Mouse (Mus musculus): Measurements from ENCODE around the gene Ccdc190. TPM values are rescaled to one million over a fixed set of nuclear protein-coding genes. Genes with fewer than 3 reads are reported as not detected.

The Ccdc190 gene
- polyA plus RNA-seq, 1 experiment from 2014 or later, result 0.74 TPM

GRCm38 (mm10) chr1:169977621-169978020, 49.2 kb downstream of the Ccdc190 start:
- no peak for ATAC-seq (ENCODE audit: low FRiP score, low read depth)
- no peaks in the 10 kb centered on the region for H3K36me3 ChIP-seq
- no peaks in the 10 kb centered on the region for H3K4me1 ChIP-seq
- no peak overlapping the region for H3K9ac ChIP-seq
- H3K27me3 ChIP-seq (replicated peaks), result no peaks in the 10 kb centered on the region
- H3K9me3 ChIP-seq, result no peaks in the 10 kb centered on the region
- WGBS, result 92% methylated on average over 4 of the region's 4 CpGs
- no peak overlapping the region for H3K27ac ChIP-seq
- H3K4me3 ChIP-seq, result no peak overlapping the region
- no peak overlapping the region for H3K4me2 ChIP-seq (replicated peaks)

Other genes with a start within 250 kb of the Ccdc190 start
- gene Rgs4, start 181.0 kb upstream of the Ccdc190 start, polyA plus RNA-seq (2016; fragmentation: Nextera tagmentation; extraction: Ambion mirVana), result 59.5 and 80.7 TPM in 2 replicates
- 27.9 and 29.0 TPM in 2 replicates for gene Hsd17b7, start 40.6 kb downstream of the Ccdc190 start, polyA plus RNA-seq (2016; fragmentation: Nextera tagmentation; extraction: Ambion mirVana)
- gene Ddr2, start 182.1 kb downstream of the Ccdc190 start, polyA plus RNA-seq (2016; fragmentation: Nextera tagmentation; extraction: Ambion mirVana), result 25.8 and 27.3 TPM in 2 replicates
- gene Uap1, start 246.3 kb downstream of the Ccdc190 start, polyA plus RNA-seq (2016; fragmentation: Nextera tagmentation; extraction: Ambion mirVana), result 69.8 TPM in 2 replicates

Measured in neural tube, embryonic 12.5 days (tissue).